22 mouse cellular contexts compared by ENCODE assay signal in genomic region chr19:6820538-6821195, GRCm38 (mm10). TPM values are rescaled to one million over a fixed set of nuclear protein-coding genes. Genes with fewer than 3 reads are reported as not detected.
DNase-seq lines count a peak whose midpoint lies in the region; ATAC-seq and TF ChIP-seq lines count a peak whose summit lies in the region.
"Had no signal": no experiment of that assay in that cellular context is flagged by ENCODE, and none has a peak within 500 bp of the region (broad histone marks: within the 10 kb centered on the region; RNA-seq: fewer than 3 reads in every experiment).

No protein-coding gene starts in this region.

- no peak for ATAC-seq in hindbrain, embryonic 16.5 days
- ATAC-seq: forebrain, embryonic 13.5 days; forebrain, embryonic 15.5 days; forebrain, postnatal 0 days had no signal

- H3K27me3 ChIP-seq in C2C12 (ENCODE audit: control insufficient read depth, insufficient read depth, insufficient read length) (no peaks in the 10 kb centered on the region), ES-Bruce4 (ENCODE audit: control insufficient read depth, insufficient read depth, low read length, poor library complexity, severe bottlenecking) (no peaks in the 10 kb centered on the region)
- no peaks in the 10 kb centered on the region for H3K27me3 ChIP-seq in hindbrain, embryonic 16.5 days (replicated peaks; ENCODE audit: control insufficient read depth, insufficient read depth, low read length)
- H3K27me3 ChIP-seq: embryonic facial prominence, embryonic 12.5 days; forebrain, embryonic 13.5 days; forebrain, embryonic 15.5 days had no signal

- no peak for TF ChIP-seq EP300 in ES-Bruce4 (IDR thresholded peaks at IDR 0.05; ENCODE audit: insufficient read depth, low read depth, low read length)

- 87% methylated on average over 13 of the region's 13 CpGs for WGBS in hindbrain, embryonic 16.5 days

- H3K36me3 ChIP-seq in C2C12 (ENCODE audit: control insufficient read depth, insufficient read depth): no peaks in the 10 kb centered on the region
- H3K36me3 ChIP-seq in ES-Bruce4 (ENCODE audit: control insufficient read depth, insufficient read depth, low read length, poor library complexity, severe bottlenecking): no peaks in the 10 kb centered on the region
- no peaks in the 10 kb centered on the region for H3K36me3 ChIP-seq in ES-E14 (ENCODE audit: control insufficient read depth, insufficient read depth, low read length, poor library complexity, severe bottlenecking)
- H3K36me3 ChIP-seq in hindbrain, embryonic 16.5 days (ENCODE audit: control insufficient read depth, insufficient read depth, low read length): no peaks in the 10 kb centered on the region
- H3K36me3 ChIP-seq: embryonic facial prominence, embryonic 10.5 days; embryonic facial prominence, embryonic 12.5 days; forebrain, embryonic 15.5 days had no signal

- no peaks in the 10 kb centered on the region for H3K79me2 ChIP-seq in C2C12 (ENCODE audit: control insufficient read depth, insufficient read depth)

- in situ Hi-C loops in ES-E14 (cut with MboI; ENCODE audit: low sequenced_read_pairs in 2 of 2, unreplicated experiment in 2 of 2): no loop called here

- H3K79me3 ChIP-seq in C2C12 (ENCODE audit: low read depth): no peaks in the 10 kb centered on the region

- H3K4me1 ChIP-seq in ES-Bruce4 (ENCODE audit: control insufficient read depth, insufficient read depth, low read length): peaks cover 4% of the 10 kb centered on the region
- peaks cover 10 to 13% of the 10 kb centered on the region in 2 experiments; a peak in 3 of 4 replicates for H3K4me1 ChIP-seq in ES-E14 (ENCODE audit: control insufficient read depth in 2 of 2, insufficient read depth in 2 of 2, low read length in 2 of 2, poor library complexity in 1 of 2)
- H3K4me1 ChIP-seq in hindbrain, embryonic 16.5 days (ENCODE audit: control insufficient read depth, insufficient read depth, low read depth, low read length): no peaks in the 10 kb centered on the region
- H3K4me1 ChIP-seq: embryonic facial prominence, embryonic 12.5 days; forebrain, embryonic 15.5 days had no signal

- no peak overlapping the region for H3K4me2 ChIP-seq in hindbrain, embryonic 16.5 days (ENCODE audit: low read length)
- H3K4me2 ChIP-seq: embryonic facial prominence, embryonic 12.5 days; forebrain, embryonic 13.5 days; forebrain, embryonic 15.5 days had no signal

- H3ac ChIP-seq in C2C12 (ENCODE audit: control insufficient read depth, insufficient read length, low read depth): no peak overlapping the region

- TF ChIP-seq POLR2A in ES-Bruce4 (IDR thresholded peaks at IDR 0.05; ENCODE audit: insufficient read depth, low read length): no peak

- peak overlapping the region; percentile 37 for H3K27ac ChIP-seq in ES-Bruce4 (ENCODE audit: insufficient read depth, low read length)
- H3K27ac ChIP-seq in ES-E14 (ENCODE audit: insufficient read depth, low read depth, low read length, poor library complexity, severe bottlenecking): no peak overlapping the region
- no peak overlapping the region for H3K27ac ChIP-seq in hindbrain, embryonic 16.5 days (ENCODE audit: low read depth, low read length)
- H3K27ac ChIP-seq: embryonic facial prominence, embryonic 10.5 days; embryonic facial prominence, embryonic 12.5 days; forebrain, embryonic 13.5 days; forebrain, embryonic 15.5 days had no signal

- no peak for DNase-seq in ES-E14 (ENCODE audit: low read depth, low spot score)
- peak; percentile 75 for DNase-seq in ZHBTc4 (ENCODE audit: low read depth, low spot score)
- DNase-seq in urinary bladder, postnatal 25 days (ENCODE audit: low spot score): no peak
- no peak for DNase-seq in kidney, adult 9 months
- no peak for DNase-seq in kidney, postnatal 36 days
- DNase-seq: adrenal gland, adult 2 months; adrenal gland, postnatal 10 days; adrenal gland, postnatal 25 days; B cell, adult 2 months; cerebellum, adult 11-12 months; cerebellum, adult 2 months; cerebellum, adult 9-10 months; cerebellum, postnatal 10 days; cerebellum, postnatal 25 days; forebrain, postnatal 0 days had no signal

- no peak for TF ChIP-seq CTCF in C2C12 (IDR thresholded peaks at IDR 0.05; ENCODE audit: control insufficient read depth, insufficient read depth, insufficient read length)
- no peak for TF ChIP-seq CTCF in ES-Bruce4 (IDR thresholded peaks at IDR 0.05; ENCODE audit: low read depth, low read length)

- H3K9me3 ChIP-seq in ES-Bruce4 (replicated peaks; ENCODE audit: control insufficient read depth, insufficient read depth, low read length, poor library complexity, severe bottlenecking) (no peaks in the 10 kb centered on the region), ES-E14 (ENCODE audit: control insufficient read depth, insufficient read depth, low read depth, low read length) (no peaks in the 10 kb centered on the region)
- no peaks in the 10 kb centered on the region for H3K9me3 ChIP-seq in hindbrain, embryonic 16.5 days (ENCODE audit: control insufficient read depth, low read length)
- H3K9me3 ChIP-seq: embryonic facial prominence, embryonic 12.5 days; forebrain, embryonic 13.5 days; forebrain, embryonic 15.5 days had no signal

- H3K9ac ChIP-seq in ES-Bruce4 (ENCODE audit: low read depth, poor library complexity, severe bottlenecking) (no peak overlapping the region), ES-E14 (ENCODE audit: insufficient read depth, low read depth, low read length, poor library complexity, severe bottlenecking) (no peak overlapping the region)
- no peak overlapping the region for H3K9ac ChIP-seq in hindbrain, embryonic 16.5 days (ENCODE audit: low read depth, low read length)
- H3K9ac ChIP-seq: embryonic facial prominence, embryonic 12.5 days; forebrain, embryonic 13.5 days; forebrain, embryonic 15.5 days; forebrain, postnatal 0 days had no signal

- H3K4me3 ChIP-seq in C2C12 (ENCODE audit: insufficient read depth, poor library complexity, severe bottlenecking) (no peak overlapping the region), ES-Bruce4 (ENCODE audit: low read depth, low read length) (no peak overlapping the region), ES-E14 (ENCODE audit: insufficient read depth in 1 of 2, low read depth in 1 of 2, low read length in 2 of 2, poor library complexity in 1 of 2, severe bottlenecking in 1 of 2) (no peak overlapping the region)
- no peak overlapping the region for H3K4me3 ChIP-seq in hindbrain, embryonic 16.5 days (ENCODE audit: low read length)
- H3K4me3 ChIP-seq: embryonic facial prominence, embryonic 10.5 days; embryonic facial prominence, embryonic 12.5 days; forebrain, embryonic 13.5 days; forebrain, embryonic 15.5 days had no signal

TF ChIP-seq in C2C12, 6 proteins besides CTCF, POLR2A, EP300 and RAD21:
- TF ChIP-seq MYOD1 (IDR thresholded peaks at IDR 0.05; ENCODE audit: control insufficient read depth, insufficient read length, low read depth) (peak; percentile 72), USF1 (IDR thresholded peaks at IDR 0.05; ENCODE audit: low read depth) (no peak)

TF ChIP-seq in ES-E14, 5 proteins besides CTCF, POLR2A, EP300 and RAD21:
- TF ChIP-seq MAFK (IDR thresholded peaks at IDR 0.05; ENCODE audit: insufficient read depth, low read depth, low read length) (peak; percentile 58; the same call in 1 of the 2 replicates), CHD2 (IDR thresholded peaks at IDR 0.05; ENCODE audit: low read depth, low read length) (no peak), ZC3H11A (IDR thresholded peaks at IDR 0.05; ENCODE audit: borderline replicate concordance, low read depth, low read length) (no peak), ZNF384 (IDR thresholded peaks at IDR 0.05; ENCODE audit: low read depth, low read length) (no peak)

RNA-seq across cellular contexts. Expression of gene Rps6ka4, which starts 19.8 kb away (rescaled TPM):
- 103 TPM for polyA plus RNA-seq in C2C12 (2012; fragmentation: generic; extraction: Trizol)
- 4.5 and 5.2 TPM in 2 replicates for polyA plus RNA-seq in ES-Bruce4 (2011; ENCODE audit: insufficient read depth, insufficient read length, low read depth, missing spikeins)
- total RNA-seq in ES-E14 (2012; rRNA removed): 11.5 and 14.4 TPM in 2 replicates
- polyA plus RNA-seq in hindbrain, embryonic 16.5 days (2015; fragmentation: Nextera tagmentation; extraction: Ambion mirVana): 17.3 and 17.4 TPM in 2 replicates

RNA-seq across cellular contexts. Expression of gene Ccdc88b, which starts 37.3 kb away (rescaled TPM):
- polyA plus RNA-seq in C2C12 (2012; fragmentation: generic; extraction: Trizol) (0.27 TPM), ES-Bruce4 (2011; ENCODE audit: insufficient read depth, insufficient read length, low read depth, missing spikeins) (1.1 and 1.9 TPM in 2 replicates)
- 2.7 and 3.5 TPM in 2 replicates for total RNA-seq in ES-E14 (2012; rRNA removed)
- polyA plus RNA-seq in hindbrain, embryonic 16.5 days (2015; fragmentation: Nextera tagmentation; extraction: Ambion mirVana): 0.80 and 0.85 TPM in 2 replicates
